Mouse (Mus musculus) liver, adult 2 months (tissue): ENCODE results near the gene Brsk2. TPM values are rescaled to one million over a fixed set of nuclear protein-coding genes. Genes with fewer than 3 reads are reported as not detected.

Source experiments
- DNase-seq: peaks from one replicate; pipeline ENCODE4 v3.0.0-alpha.2; 2011; ENCODE audit warnings: low read depth, low spot score; ENCODE audit errors: extremely low read depth
- H3K27ac ChIP-seq: fragments of 200-500 bp; replicated peaks from 2 replicates; pipeline ENCODE4 v1.5.1; 2012; ENCODE audit warnings: low read depth, mild to moderate bottlenecking, control low read depth, inconsistent platforms, low read length; ENCODE audit not compliant: insufficient read depth
- H3K27me3 ChIP-seq: fragments of 200-500 bp; 2 replicates; pipeline ENCODE4 v1.6.1; 2012; ENCODE audit warnings: mild to moderate bottlenecking, moderate library complexity, low read length, inconsistent platforms; ENCODE audit not compliant: control insufficient read depth, insufficient read depth
- H3K36me3 ChIP-seq: fragments of 200-500 bp; 2 replicates; pipeline ENCODE4 v1.6.1; 2012; ENCODE audit warnings: low read length, inconsistent platforms; ENCODE audit not compliant: control insufficient read depth, insufficient read depth
- H3K4me1 ChIP-seq: fragments of 200-500 bp; 2 replicates; pipeline ENCODE4 v1.6.1; 2011; ENCODE audit warnings: low read length; ENCODE audit not compliant: control insufficient read depth, insufficient read depth
- H3K4me3 ChIP-seq: fragments of 200-500 bp; 2 replicates; pipeline ENCODE4 v1.5.1; 2011; ENCODE audit warnings: low read depth, mild to moderate bottlenecking, control low read depth, low read length, moderate library complexity; ENCODE audit not compliant: insufficient read depth
- H3K79me2 ChIP-seq: fragments of 200-500 bp; 2 replicates; pipeline ENCODE4 v1.6.1; 2012; ENCODE audit warnings: inconsistent platforms, mild to moderate bottlenecking, low read length, moderate library complexity; ENCODE audit not compliant: control insufficient read depth, insufficient read depth
- H3K9ac ChIP-seq: fragments of 200-500 bp; 2 replicates; pipeline ENCODE4 v1.6.1; 2012; ENCODE audit warnings: low read depth, mild to moderate bottlenecking, control low read depth, inconsistent platforms, low read length
- CTCF ChIP-seq: fragments of 200-500 bp; IDR thresholded peaks from 2 replicates; pipeline ENCODE4 v1.5.1; 2011; ENCODE audit warnings: low read depth, low read length, control low read depth
- POLR2A ChIP-seq: fragments of 200-500 bp; IDR thresholded peaks from 2 replicates; pipeline ENCODE4 v1.6.1; 2011; ENCODE audit warnings: low read length, control low read depth; ENCODE audit not compliant: insufficient read depth; ENCODE audit errors: extremely low read depth
- WGBS: fragments of 180-500 bp; shearing (Covaris S2); methylation state at CpG from one replicate; pipeline ENCODE4 v1.1.7; 2018; 5-methylcytosine and 5-hydroxymethylcytosine counted together
- polyA plus RNA-seq: library from polyadenylated mRNA; depleted of rRNA; stranded (reverse); fragments of >200 nt; gene quantifications from 2 replicates; pipeline ENCODE4 v1.2.3, GENCODE M21; 2012; rRNA removed
- total RNA-seq: library from RNA; depleted of rRNA; stranded (reverse); fragments of >200 nt; gene quantifications from 2 replicates; pipeline ENCODE4 v1.2.3, GENCODE M21; 2014; rRNA removed

Brsk2 gene
- total RNA-seq (0.07 and 0.09 TPM in 2 replicates), polyA plus RNA-seq (not detected in 2 replicates)

GRCm38 (mm10) chr7:141948906-141949798, at the start of gene Brsk2:
TSS of gene Brsk2 (plus strand) at chr7:141949751.
- Histone ChIP-seq H3K9ac (0 out of 2 replicates have a peak within 1 kb of the TSS, but pooled peaks have one; percentile 27), H3K27me3 (peaks cover 30% of the 10 kb centered on the region), H3K27ac (no peak within 1 kb of the TSS), H3K79me2 (no peaks in the 10 kb centered on the region), H3K4me3 (peak within 1 kb of the TSS; percentile 37; the same call in 1 of the 2 replicates), H3K4me1 (no peaks in the 10 kb centered on the region), H3K36me3 (no peaks in the 10 kb centered on the region)
- WGBS: 3% methylated on average over 55 of the region's 55 CpGs
- DNase-seq: peak; percentile 74
- no peak for TF ChIP-seq POLR2A
- no peak for TF ChIP-seq CTCF

DNA sequence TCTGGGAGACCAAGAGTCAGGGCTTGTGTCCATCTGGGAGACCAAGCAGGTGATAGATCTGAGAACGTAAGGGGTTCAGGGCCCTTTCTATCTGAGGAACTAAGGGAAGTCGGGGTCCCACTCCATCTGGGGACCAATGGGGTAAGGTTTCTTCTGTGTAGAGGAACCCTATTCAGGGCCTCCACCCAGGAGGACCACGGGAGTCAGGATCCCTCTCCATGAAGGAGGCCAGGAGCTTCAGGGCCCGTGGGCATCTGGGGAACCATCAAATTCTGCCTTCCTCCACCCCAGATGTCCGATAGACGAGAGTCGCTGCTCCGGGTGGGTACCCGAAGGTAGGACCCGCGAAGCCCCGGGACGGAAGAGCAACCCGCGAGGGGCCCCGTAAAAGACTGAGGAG, 47.7 kb upstream of the Brsk2 start:
- WGBS: under 1% methylated on average over 16 of the region's 16 CpGs
- TF ChIP-seq CTCF (no peak), POLR2A (no peak)
- Histone ChIP-seq H3K36me3 (no peaks in the 10 kb centered on the region), H3K4me1 (peaks cover 18% of the 10 kb centered on the region), H3K79me2 (peaks cover 33% of the 10 kb centered on the region; the same call in 1 of the 2 replicates), H3K27ac (peak overlapping the region; percentile 57), H3K9ac (peak overlapping the region; percentile 92), H3K27me3 (no peaks in the 10 kb centered on the region), H3K4me3 (peak overlapping the region; percentile 87)
- no peak for DNase-seq

- H3K27ac ChIP-seq: peak overlapping the region; percentile 57
- H3K36me3 ChIP-seq: no peaks in the 10 kb centered on the region
- H3K4me1 ChIP-seq: peaks cover 18% of the 10 kb centered on the region
- DNase-seq: peak; percentile 90
- under 1% methylated on average over 44 of the region's 44 CpGs for WGBS
- peak overlapping the region; percentile 92 for H3K9ac ChIP-seq
- TF ChIP-seq POLR2A (peak; percentile 79), CTCF (no peak)
- H3K79me2 ChIP-seq: peaks cover 29% of the 10 kb centered on the region; the same call in 1 of the 2 replicates
- H3K27me3 ChIP-seq: no peaks in the 10 kb centered on the region
- H3K4me3 ChIP-seq: peak overlapping the region; percentile 87
Observed at GRCm38 (mm10) chr7:141902269-141902729, 47.3 kb upstream of the Brsk2 start.

DNA sequence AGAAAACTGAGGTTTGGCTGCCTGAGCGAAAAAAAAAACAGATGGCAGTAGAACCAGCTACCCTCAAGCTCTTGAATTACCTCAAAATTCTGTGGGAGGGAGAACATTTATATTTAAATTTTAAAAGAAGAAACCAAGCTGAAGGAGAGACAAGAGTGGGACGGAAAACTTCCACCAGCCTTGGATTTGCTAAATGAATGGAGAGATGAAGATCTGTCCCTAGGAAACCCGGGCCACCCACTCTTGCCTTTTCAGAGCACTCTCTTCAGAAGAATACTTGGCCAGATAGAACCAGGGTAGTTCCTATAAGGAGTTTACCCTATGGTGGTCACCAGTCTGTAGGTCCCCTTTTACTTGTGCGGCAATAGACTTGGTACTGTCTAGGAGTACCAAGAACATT, 46.8 kb upstream of the Brsk2 start:
- Histone ChIP-seq H3K36me3 (no peaks in the 10 kb centered on the region), H3K4me3 (peak overlapping the region; percentile 44; the same call in 1 of the 2 replicates), H3K79me2 (peaks cover 28% of the 10 kb centered on the region; the same call in 1 of the 2 replicates), H3K9ac (peak overlapping the region; percentile 65), H3K4me1 (peaks cover 18% of the 10 kb centered on the region), H3K27me3 (no peaks in the 10 kb centered on the region), H3K27ac (peak overlapping the region; percentile 20)
- WGBS: 71% methylated on average over 4 of the region's 4 CpGs
- TF ChIP-seq POLR2A: no peak
- no peak for TF ChIP-seq CTCF
- DNase-seq: no peak

DNA sequence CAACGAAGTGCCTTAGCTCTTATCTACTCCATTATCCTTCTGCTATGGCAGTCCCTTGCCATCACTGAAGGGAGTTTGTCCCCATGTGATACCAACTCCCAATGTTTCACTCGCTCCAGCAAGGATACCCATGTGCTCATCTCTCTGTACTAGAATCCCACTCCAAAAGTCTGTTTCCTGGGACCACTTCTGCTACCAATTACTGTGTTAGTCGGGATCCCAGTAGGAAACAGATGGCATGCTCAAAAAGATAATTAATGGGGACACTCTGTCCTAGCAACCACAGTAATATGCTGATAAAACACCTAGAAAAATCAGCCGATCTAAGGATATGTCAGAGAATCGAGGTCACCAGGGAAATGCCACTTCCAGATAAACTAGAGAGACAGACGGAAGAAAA, 41.0 kb upstream of the Brsk2 start:
- H3K36me3 ChIP-seq: no peaks in the 10 kb centered on the region
- H3K4me3 ChIP-seq: no peak overlapping the region
- no peaks in the 10 kb centered on the region for H3K4me1 ChIP-seq
- no peaks in the 10 kb centered on the region for H3K79me2 ChIP-seq
- 76% methylated on average over 6 of the region's 6 CpGs for WGBS
- H3K9ac ChIP-seq: no peak overlapping the region
- no peak overlapping the region for H3K27ac ChIP-seq
- DNase-seq: no peak
- H3K27me3 ChIP-seq: peaks cover 6% of the 10 kb centered on the region; the same call in 1 of the 2 replicates
- no peak for TF ChIP-seq CTCF
